Mouse (Mus musculus): ENCODE results near the gene Ebf1. TPM values are rescaled to one million over a fixed set of nuclear protein-coding genes. Genes with fewer than 3 reads are reported as not detected.

The Ebf1 gene
- polyA plus RNA-seq, 1 experiment from 2014 or later = 3.6 TPM

DNA sequence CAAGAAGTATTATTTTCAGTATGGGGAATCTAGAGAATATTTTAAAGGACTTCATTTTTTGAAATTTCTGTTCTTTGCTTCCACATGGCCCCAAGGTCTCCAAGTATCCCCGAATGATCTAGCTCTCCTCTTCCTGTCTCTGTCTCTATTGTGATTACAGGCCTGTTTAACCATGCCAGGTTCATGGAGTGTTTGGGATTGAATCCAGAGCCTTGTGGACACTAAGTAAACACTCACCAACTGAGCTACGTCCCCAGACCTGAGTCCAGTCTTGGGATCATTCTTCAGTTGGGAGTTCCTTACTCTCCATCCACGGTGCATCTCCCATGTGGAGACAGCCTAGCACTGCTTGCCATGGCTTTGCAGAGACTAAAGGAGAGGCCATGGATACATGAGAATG, 178.7 kb downstream of the Ebf1 start:
- Histone ChIP-seq H3K4me2 (replicated peaks; ENCODE audit: low read depth) (no peak overlapping the region), H3K4me3 (ENCODE audit: low read depth, low read length) (no peak overlapping the region), H3K4me1 (replicated peaks; ENCODE audit: control insufficient read depth, insufficient read depth) (no peaks in the 10 kb centered on the region), H3K36me3 (ENCODE audit: control insufficient read depth, insufficient read depth, low read length) (no peaks in the 10 kb centered on the region), H3K27me3 (ENCODE audit: control insufficient read depth, insufficient read depth, low read length) (no peaks in the 10 kb centered on the region), H3K27ac (replicated peaks) (no peak overlapping the region), H3K9me3 (ENCODE audit: control insufficient read depth, low read length) (no peaks in the 10 kb centered on the region), H3K9ac (ENCODE audit: low read length) (no peak overlapping the region)
- no peak for TF ChIP-seq CTCF (IDR thresholded peaks at IDR 0.05; ENCODE audit: low read depth)
- 66% methylated on average over 3 of the region's 3 CpGs for WGBS
- ATAC-seq (ENCODE audit: low FRiP score, low TSS enrichment) = no peak
- no peak for DNase-seq (ENCODE audit: low spot score)

DNA sequence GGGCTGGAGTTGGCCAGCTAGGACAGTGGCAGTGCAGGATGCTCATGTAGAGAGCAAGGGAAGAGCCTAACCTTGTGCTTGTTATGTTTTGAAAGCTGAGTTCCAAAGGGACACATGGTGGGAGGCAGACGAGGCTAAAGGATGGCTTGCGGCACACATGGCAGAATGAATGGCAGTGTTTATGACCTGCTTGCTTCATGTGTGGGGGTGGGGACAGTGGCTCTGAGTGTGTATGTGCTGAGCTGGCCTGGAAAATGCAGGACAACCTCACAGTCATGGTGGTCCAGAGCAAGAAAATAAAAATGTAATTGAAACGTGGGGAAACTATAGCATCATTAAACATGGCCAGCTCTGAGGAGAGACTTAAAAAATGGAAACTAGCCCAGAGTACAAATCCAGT, 181.2 kb downstream of the Ebf1 start:
- no peaks in the 10 kb centered on the region for H3K4me1 ChIP-seq (replicated peaks; ENCODE audit: control insufficient read depth, insufficient read depth)
- no peaks in the 10 kb centered on the region for H3K36me3 ChIP-seq (ENCODE audit: control insufficient read depth, insufficient read depth, low read length)
- TF ChIP-seq EP300 (optimal IDR thresholded peaks at IDR 0.05) = no peak
- no peak for TF ChIP-seq CTCF (IDR thresholded peaks at IDR 0.05; ENCODE audit: low read depth)
- ATAC-seq (ENCODE audit: low FRiP score, low TSS enrichment) (no peak), DNase-seq (ENCODE audit: low spot score) (no peak)
- H3K9ac ChIP-seq (ENCODE audit: low read length) = no peak overlapping the region
- WGBS = 59% methylated on average over 3 of the region's 3 CpGs
- H3K4me2 ChIP-seq (replicated peaks; ENCODE audit: low read depth) = no peak overlapping the region
- H3K4me3 ChIP-seq (ENCODE audit: low read depth, low read length) = no peak overlapping the region
- H3K27me3 ChIP-seq (ENCODE audit: control insufficient read depth, insufficient read depth, low read length) = no peaks in the 10 kb centered on the region
- no peak overlapping the region for H3K27ac ChIP-seq (replicated peaks)
- no peaks in the 10 kb centered on the region for H3K9me3 ChIP-seq (ENCODE audit: control insufficient read depth, low read length)

DNA sequence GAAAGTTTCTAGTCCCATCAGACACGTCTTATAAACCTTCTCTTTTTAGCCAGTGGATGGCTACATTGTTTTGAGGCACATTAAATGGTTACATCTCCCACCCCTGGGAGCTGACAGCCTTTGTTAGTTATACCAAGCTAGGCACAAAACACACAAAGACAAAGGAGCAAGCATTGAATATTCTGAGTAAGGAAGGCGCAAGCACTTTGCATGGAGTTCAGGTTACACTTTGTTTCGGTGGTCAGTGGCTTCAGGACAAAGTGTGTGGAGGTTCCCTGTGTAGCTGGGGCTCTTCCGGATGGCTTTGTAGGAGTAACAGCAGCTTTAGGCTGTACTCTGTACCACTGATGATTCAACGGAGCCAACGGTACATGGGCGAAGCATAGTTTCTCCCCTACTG, 186.9 kb downstream of the Ebf1 start:
- Histone ChIP-seq H3K4me2 (replicated peaks; ENCODE audit: low read depth) (no peak overlapping the region), H3K9me3 (ENCODE audit: control insufficient read depth, low read length) (no peaks in the 10 kb centered on the region), H3K9ac (ENCODE audit: low read length) (no peak overlapping the region), H3K36me3 (ENCODE audit: control insufficient read depth, insufficient read depth, low read length) (no peaks in the 10 kb centered on the region), H3K27ac (replicated peaks) (no peak overlapping the region), H3K4me3 (ENCODE audit: low read depth, low read length) (no peak overlapping the region), H3K27me3 (ENCODE audit: control insufficient read depth, insufficient read depth, low read length) (no peaks in the 10 kb centered on the region), H3K4me1 (replicated peaks; ENCODE audit: control insufficient read depth, insufficient read depth) (no peaks in the 10 kb centered on the region)
- 86% methylated on average over 7 of the region's 7 CpGs for WGBS
- no peak for ATAC-seq (ENCODE audit: low FRiP score, low TSS enrichment)
- no peak for TF ChIP-seq CTCF (IDR thresholded peaks at IDR 0.05; ENCODE audit: low read depth)
- no peak for TF ChIP-seq EP300 (optimal IDR thresholded peaks at IDR 0.05)
- DNase-seq (ENCODE audit: low spot score) = no peak

DNA sequence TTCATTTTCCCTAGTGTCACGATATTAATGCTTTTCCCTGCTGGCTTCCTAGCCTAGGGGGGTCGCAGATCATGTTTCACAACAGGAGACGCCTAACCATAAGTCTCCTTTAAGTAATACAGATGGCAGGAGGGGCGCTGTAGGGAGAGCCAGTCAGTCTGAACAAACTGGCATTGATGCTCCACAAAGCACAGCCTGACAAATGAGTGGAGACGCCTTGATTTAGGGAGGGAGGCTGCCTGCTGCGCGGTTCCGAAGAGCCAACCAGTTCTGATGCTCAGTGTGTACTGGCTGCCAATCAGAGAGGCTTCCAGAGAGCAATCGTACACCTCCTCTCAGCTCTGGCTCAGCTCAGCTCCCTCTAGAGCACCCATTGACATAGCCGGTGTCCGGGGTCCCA, 189.5 kb downstream of the Ebf1 start:
- WGBS = 25% methylated on average over 11 of the region's 11 CpGs
- Histone ChIP-seq H3K27me3 (ENCODE audit: control insufficient read depth, insufficient read depth, low read length) (no peaks in the 10 kb centered on the region), H3K4me1 (replicated peaks; ENCODE audit: control insufficient read depth, insufficient read depth) (no peaks in the 10 kb centered on the region), H3K9ac (ENCODE audit: low read length) (no peak overlapping the region), H3K9me3 (ENCODE audit: control insufficient read depth, low read length) (no peaks in the 10 kb centered on the region), H3K4me2 (replicated peaks; ENCODE audit: low read depth) (no peak overlapping the region), H3K36me3 (ENCODE audit: control insufficient read depth, insufficient read depth, low read length) (no peaks in the 10 kb centered on the region), H3K4me3 (ENCODE audit: low read depth, low read length) (no peak overlapping the region), H3K27ac (replicated peaks) (no peak overlapping the region)
- DNase-seq (ENCODE audit: low spot score) (no peak), ATAC-seq (ENCODE audit: low FRiP score, low TSS enrichment) (no peak)
- TF ChIP-seq EP300 (optimal IDR thresholded peaks at IDR 0.05) (no peak), CTCF (IDR thresholded peaks at IDR 0.05; ENCODE audit: low read depth) (no peak)

DNA sequence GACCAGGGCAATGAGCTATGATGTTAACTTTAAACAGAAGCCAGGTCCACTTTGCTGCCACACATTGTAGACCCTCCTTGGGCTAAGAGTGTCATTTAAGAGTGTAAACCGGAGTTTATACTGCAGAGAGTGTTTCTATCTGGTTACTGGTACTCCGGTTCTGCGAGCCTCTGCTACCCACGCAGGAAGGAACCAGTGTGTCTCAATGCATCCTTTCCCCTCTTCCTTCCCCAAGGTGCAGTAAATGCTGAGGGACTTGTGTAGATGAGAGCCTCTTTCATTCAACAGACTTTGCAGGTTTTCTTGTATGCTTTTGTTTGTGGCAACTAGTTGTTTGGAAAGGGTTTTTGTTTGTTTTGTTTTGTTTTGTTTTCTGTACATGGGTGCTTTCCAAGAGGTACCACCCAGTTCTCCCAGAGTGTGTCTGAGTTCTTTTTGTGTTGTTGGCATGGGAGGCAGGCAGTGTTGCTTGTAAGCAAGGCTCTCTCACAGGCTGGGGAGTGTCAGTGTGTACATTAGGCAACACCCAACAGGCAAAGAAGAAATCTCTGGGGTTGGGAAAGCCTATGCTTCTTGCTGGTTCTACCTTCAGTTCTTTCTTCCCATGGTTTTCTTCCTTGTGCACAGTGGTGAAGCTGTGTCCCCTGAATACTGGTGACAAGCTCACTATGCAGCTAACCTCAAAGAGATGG, 191.9 kb downstream of the Ebf1 start:
- Histone ChIP-seq H3K27ac (replicated peaks) (no peak overlapping the region), H3K9ac (ENCODE audit: low read length) (no peak overlapping the region), H3K4me3 (ENCODE audit: low read depth, low read length) (no peak overlapping the region), H3K36me3 (ENCODE audit: control insufficient read depth, insufficient read depth, low read length) (no peaks in the 10 kb centered on the region), H3K9me3 (ENCODE audit: control insufficient read depth, low read length) (no peaks in the 10 kb centered on the region), H3K4me2 (replicated peaks; ENCODE audit: low read depth) (no peak overlapping the region), H3K4me1 (replicated peaks; ENCODE audit: control insufficient read depth, insufficient read depth) (no peaks in the 10 kb centered on the region), H3K27me3 (ENCODE audit: control insufficient read depth, insufficient read depth, low read length) (no peaks in the 10 kb centered on the region)
- no peak for TF ChIP-seq EP300 (optimal IDR thresholded peaks at IDR 0.05)
- no peak for TF ChIP-seq CTCF (IDR thresholded peaks at IDR 0.05; ENCODE audit: low read depth)
- DNase-seq (ENCODE audit: low spot score) (no peak), ATAC-seq (ENCODE audit: low FRiP score, low TSS enrichment) (peak; percentile 56; the same call in 1 of the 2 replicates)
- 81% methylated on average over 4 of the region's 4 CpGs for WGBS

DNA sequence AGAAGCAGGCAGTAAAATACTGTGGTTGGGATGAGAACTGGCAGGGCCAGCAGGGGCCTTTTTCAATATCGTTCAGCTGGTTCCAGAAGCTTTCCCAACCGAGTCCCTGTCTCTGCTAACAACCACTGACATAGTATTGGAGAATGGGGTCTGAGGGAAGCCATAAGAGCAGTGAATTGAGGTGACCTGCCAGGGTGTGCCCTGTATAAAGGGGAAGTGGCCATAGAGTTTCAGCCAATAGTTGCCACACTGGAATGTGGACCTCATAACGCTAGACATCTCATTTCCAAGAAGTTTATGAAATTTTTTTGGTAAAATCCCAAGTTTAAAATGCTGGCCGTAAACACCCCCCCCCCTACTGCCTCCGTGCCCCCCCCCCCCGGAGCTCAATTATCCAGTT, 193.9 kb downstream of the Ebf1 start:
- Histone ChIP-seq H3K9ac (ENCODE audit: low read length) (no peak overlapping the region), H3K9me3 (ENCODE audit: control insufficient read depth, low read length) (no peaks in the 10 kb centered on the region), H3K4me2 (replicated peaks; ENCODE audit: low read depth) (no peak overlapping the region), H3K4me3 (ENCODE audit: low read depth, low read length) (no peak overlapping the region), H3K27ac (replicated peaks) (no peak overlapping the region), H3K4me1 (replicated peaks; ENCODE audit: control insufficient read depth, insufficient read depth) (no peaks in the 10 kb centered on the region), H3K36me3 (ENCODE audit: control insufficient read depth, insufficient read depth, low read length) (no peaks in the 10 kb centered on the region), H3K27me3 (ENCODE audit: control insufficient read depth, insufficient read depth, low read length) (no peaks in the 10 kb centered on the region)
- 64% methylated on average over 6 of the region's 6 CpGs for WGBS
- TF ChIP-seq EP300 (optimal IDR thresholded peaks at IDR 0.05) = no peak
- no peak for ATAC-seq (ENCODE audit: low FRiP score, low TSS enrichment)
- no peak for DNase-seq (ENCODE audit: low spot score)

All from stomach, postnatal 0 days (tissue).